Mouse (Mus musculus): ENCODE measurements at regions not wholly inside any gene's neighbourhood (a gene's known extent, or its start where the extent isn't known, plus 50 kb on each side); places are given as distances from the start of the nearest gene placed in this dataset.

- TF ChIP-seq CHD2 (IDR thresholded peaks at IDR 0.05; ENCODE audit: low read depth, low read length) (no peak), ZC3H11A (IDR thresholded peaks at IDR 0.05; ENCODE audit: borderline replicate concordance, low read depth, low read length) (no peak), MAFK (IDR thresholded peaks at IDR 0.05; ENCODE audit: insufficient read depth, low read depth, low read length) (no peak), HCFC1 (IDR thresholded peaks at IDR 0.05; ENCODE audit: borderline replicate concordance, insufficient read depth, low read length) (no peak), ZNF384 (IDR thresholded peaks at IDR 0.05; ENCODE audit: low read depth, low read length) (no peak)
Measured at GRCm38 (mm10) chr6:100483836-100484235, 187.1 kb downstream of the Shq1 start.

Data from ES-E14 (cell line).